Mouse (Mus musculus) cerebellum, adult 2 months (tissue): ENCODE results near the gene Mlf2. TPM values are rescaled to one million over a fixed set of nuclear protein-coding genes. Genes with fewer than 3 reads are reported as not detected.

Experiments used
- DNase-seq, 2 experiments: peaks; one replicate each; pipeline ENCODE4 v3.0.0; 2021
- H3K27ac ChIP-seq: fragments of 200-500 bp; 2 replicates; pipeline ENCODE4 v1.5.1; 2012; ENCODE audit warnings: low read length, control low read depth, inconsistent platforms; ENCODE audit not compliant: insufficient read depth
- H3K27me3 ChIP-seq: fragments of 200-500 bp; 2 replicates; pipeline ENCODE4 v1.6.1; 2012; ENCODE audit warnings: inconsistent platforms, mild to moderate bottlenecking, low read length, moderate library complexity; ENCODE audit not compliant: control insufficient read depth, insufficient read depth
- H3K4me1 ChIP-seq: fragments of 200-500 bp; 2 replicates; pipeline ENCODE4 v1.6.1; 2011; ENCODE audit warnings: low read length; ENCODE audit not compliant: control insufficient read depth, insufficient read depth
- H3K4me3 ChIP-seq: fragments of 200-500 bp; replicated peaks from 2 replicates; pipeline ENCODE3; 2011; ENCODE audit warnings: mild to moderate bottlenecking, low read depth, low read length, control low read depth; ENCODE audit not compliant: insufficient read depth
- CTCF ChIP-seq: fragments of 200-500 bp; IDR thresholded peaks from 2 replicates; pipeline ENCODE4 v1.5.1; 2011; ENCODE audit warnings: low read depth, mild to moderate bottlenecking, control low read depth, low read length, moderate library complexity, borderline replicate concordance; ENCODE audit not compliant: insufficient read depth
- POLR2A ChIP-seq: fragments of 200-500 bp; IDR thresholded peaks from 2 replicates; pipeline ENCODE4 v1.6.1; 2011; ENCODE audit warnings: low read length, control low read depth, borderline replicate concordance; ENCODE audit not compliant: insufficient read depth
- WGBS: fragments of 180-500 bp; shearing (Covaris S2); methylation state at CpG from one replicate; pipeline ENCODE4 v1.1.7; 2018; 5-methylcytosine and 5-hydroxymethylcytosine counted together
- polyA plus RNA-seq: library from polyadenylated mRNA; depleted of rRNA; stranded (reverse); fragments of >200 nt; gene quantifications from 2 replicates; pipeline ENCODE4 v1.2.3, GENCODE M21; 2012

The Mlf2 gene
- polyA plus RNA-seq, 1 experiment = 669 TPM

DNA sequence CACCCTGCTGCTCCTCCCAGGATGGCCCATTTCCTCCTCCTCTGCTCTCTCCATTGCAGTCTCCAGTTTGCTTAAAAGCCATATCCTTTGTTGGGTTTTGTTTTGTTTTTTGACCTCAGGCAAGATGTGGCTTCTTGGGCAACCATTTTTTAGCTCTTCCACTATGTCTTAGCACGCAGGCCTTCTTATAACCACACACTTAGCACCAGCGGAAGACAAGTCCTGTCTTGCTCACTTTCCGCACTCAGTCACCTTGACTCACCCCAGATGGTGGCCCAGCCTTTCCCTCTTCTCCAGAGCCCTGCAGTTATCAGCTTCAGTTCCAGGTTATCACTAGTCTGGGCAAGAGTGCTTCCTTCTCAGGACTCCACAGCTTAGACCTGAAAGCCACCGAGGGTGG lies 24.0 kb downstream of the Mlf2 start:
- WGBS = 96% methylated on average over 4 of the region's 4 CpGs
- TF ChIP-seq CTCF (no peak), POLR2A (no peak)
- no peak for DNase-seq
- Histone ChIP-seq H3K4me1 (no peaks in the 10 kb centered on the region; the same call in 1 of the 2 replicates), H3K27me3 (no peaks in the 10 kb centered on the region), H3K27ac (no peak overlapping the region), H3K4me3 (no peak overlapping the region)

DNA sequence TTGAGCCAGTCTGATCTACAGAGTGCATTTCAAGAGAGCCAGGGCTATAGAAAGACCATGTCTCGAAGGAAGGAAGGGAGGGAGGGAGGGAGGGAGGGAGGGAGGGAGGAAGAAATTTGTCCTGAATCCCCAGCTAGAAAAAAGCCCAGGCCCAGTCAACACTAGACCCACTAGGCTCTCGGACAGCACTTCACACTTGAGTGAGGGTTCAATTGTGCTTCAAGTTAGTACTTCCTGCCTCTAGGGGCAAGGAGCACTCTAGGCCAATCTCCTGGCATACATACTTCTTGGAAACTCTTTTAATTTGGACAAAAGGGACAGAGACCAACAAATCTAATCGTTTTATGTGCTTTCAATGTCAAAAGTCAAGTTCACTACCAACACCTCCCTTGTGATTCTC lies 26.9 kb downstream of the Mlf2 start:
- no peak overlapping the region for H3K4me3 ChIP-seq
- TF ChIP-seq CTCF (no peak), POLR2A (no peak)
- no peak for DNase-seq
- no peak overlapping the region for H3K27ac ChIP-seq
- no peaks in the 10 kb centered on the region; the same call in 1 of the 2 replicates for H3K4me1 ChIP-seq
- H3K27me3 ChIP-seq = no peaks in the 10 kb centered on the region
- WGBS = 78% methylated on average over 3 of the region's 3 CpGs

DNA sequence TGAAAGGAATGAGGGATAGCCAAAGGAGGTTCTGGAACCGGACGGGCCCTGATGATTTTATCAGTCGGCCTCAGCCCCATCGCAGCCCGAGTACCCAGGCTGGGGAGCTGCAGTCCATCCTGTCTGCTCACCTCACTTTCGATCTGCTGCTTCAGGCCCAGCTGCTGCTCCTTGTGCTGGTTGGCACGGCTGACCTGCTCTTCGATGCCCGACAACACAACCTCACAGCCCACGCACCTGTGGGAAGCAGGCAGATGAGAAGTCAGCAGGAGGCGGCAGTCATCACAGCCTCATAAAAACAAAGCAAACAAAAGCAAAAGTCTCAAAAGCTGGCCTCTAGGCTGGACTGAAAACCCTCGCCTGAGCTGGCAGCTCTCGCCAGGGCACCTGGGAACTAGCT lies 28.8 kb downstream of the Mlf2 start:
- DNase-seq = no peak
- no peak overlapping the region for H3K27ac ChIP-seq
- peaks cover 5% of the 10 kb centered on the region for H3K4me1 ChIP-seq
- no peaks in the 10 kb centered on the region for H3K27me3 ChIP-seq
- 71% methylated on average over 13 of the region's 13 CpGs for WGBS
- no peak for TF ChIP-seq POLR2A
- no peak for TF ChIP-seq CTCF
- no peak overlapping the region for H3K4me3 ChIP-seq

DNA sequence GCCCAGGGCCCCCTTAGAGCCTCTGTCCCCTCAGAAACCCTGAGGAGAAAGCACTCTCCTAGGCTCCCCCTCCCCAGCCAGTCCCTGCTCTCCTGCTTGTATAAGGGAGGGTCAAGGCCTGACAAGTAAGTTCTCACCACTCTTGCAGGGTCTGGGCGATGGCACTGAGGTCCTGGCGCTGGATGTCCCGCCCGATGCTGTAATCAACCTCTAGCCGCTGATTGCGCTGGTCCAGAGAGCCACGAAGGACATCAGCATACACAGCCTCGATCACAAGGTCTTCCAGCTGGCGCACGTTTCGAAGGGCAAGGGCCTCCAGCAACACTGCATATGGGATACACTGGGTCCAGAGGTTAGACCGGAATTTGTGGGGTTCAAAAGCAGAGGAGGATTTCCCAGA lies 29.8 kb downstream of the Mlf2 start:
- TF ChIP-seq CTCF (no peak), POLR2A (no peak)
- peaks cover 5% of the 10 kb centered on the region for H3K4me1 ChIP-seq
- H3K4me3 ChIP-seq = no peak overlapping the region
- DNase-seq = no peak
- H3K27me3 ChIP-seq = no peaks in the 10 kb centered on the region
- no peak overlapping the region for H3K27ac ChIP-seq
- 93% methylated on average over 12 of the region's 12 CpGs for WGBS

DNA sequence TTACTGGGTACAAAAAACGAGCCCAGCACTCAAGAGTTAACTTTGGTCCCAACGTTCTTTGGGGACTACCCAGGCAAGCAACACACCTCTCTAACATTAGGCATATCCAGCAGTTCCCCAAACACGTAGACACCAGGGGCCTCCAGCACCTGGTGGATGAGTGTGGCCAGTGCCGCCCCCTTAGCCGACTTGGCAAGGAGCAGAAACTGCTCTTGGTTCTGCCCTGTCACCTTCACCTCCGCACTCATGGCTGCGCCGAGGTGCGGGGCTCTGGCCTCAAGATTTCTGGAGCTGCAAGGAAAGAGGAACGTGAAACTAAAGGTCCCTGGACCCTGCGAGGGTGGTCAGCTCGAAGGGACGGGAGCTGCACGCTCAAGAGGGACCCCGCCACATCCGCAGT lies 33.5 kb downstream of the Mlf2 start:
- H3K4me3 ChIP-seq = peak overlapping the region; percentile 84
- no peaks in the 10 kb centered on the region for H3K27me3 ChIP-seq
- DNase-seq = no peak
- TF ChIP-seq POLR2A (no peak), CTCF (no peak)
- 29% methylated on average over 16 of the region's 16 CpGs for WGBS
- H3K4me1 ChIP-seq = peaks cover 5% of the 10 kb centered on the region
- peak overlapping the region; percentile 85; the same call in 1 of the 2 replicates for H3K27ac ChIP-seq

DNA sequence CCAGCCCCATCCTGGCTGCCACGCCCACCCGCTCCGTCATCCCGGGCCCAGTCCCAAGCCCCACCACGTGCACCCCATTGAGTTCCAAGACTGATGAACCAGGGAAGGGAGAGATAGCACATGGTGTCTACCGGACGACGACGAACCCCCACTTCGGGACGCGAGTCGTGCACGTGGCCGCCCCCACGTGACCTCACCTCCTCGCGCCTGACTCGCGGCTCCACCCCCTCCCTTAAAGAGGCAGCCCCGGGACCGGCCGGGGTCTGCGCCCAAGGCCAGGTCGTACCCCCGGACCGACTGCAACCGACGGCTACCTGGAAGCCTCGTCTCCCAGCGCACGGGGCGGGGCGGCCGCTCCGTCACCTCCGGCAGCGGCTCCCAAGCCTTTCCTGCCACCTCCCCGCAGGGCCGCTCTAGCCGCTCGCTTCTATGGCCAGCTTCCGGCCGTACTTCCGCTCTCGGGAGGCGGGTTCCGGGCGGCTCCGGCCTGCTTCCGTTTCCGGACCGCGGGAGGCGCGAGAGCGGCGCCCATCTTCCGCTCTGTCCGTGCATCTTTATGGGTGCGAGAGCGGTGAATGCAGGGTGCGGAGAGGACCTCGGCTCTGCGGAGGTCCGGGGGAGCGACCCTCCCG lies 34.0 kb downstream of the Mlf2 start, which contains the start of gene Cops7a:
Cops7a (minus strand) TSS at position 451 of the 632 bp plus-strand sequence.
- under 1% methylated on average over 68 of the region's 68 CpGs for WGBS
- H3K4me1 ChIP-seq = peaks cover 5% of the 10 kb centered on the region; the same call in 1 of the 2 replicates
- H3K27me3 ChIP-seq = no peaks in the 10 kb centered on the region
- peak within 1 kb of the TSS; percentile 85 for H3K27ac ChIP-seq
- TF ChIP-seq CTCF = no peak
- peak; percentile 90 for TF ChIP-seq POLR2A
- peak within 1 kb of the TSS; percentile 84 for H3K4me3 ChIP-seq
- DNase-seq = peak; percentile 97

DNA sequence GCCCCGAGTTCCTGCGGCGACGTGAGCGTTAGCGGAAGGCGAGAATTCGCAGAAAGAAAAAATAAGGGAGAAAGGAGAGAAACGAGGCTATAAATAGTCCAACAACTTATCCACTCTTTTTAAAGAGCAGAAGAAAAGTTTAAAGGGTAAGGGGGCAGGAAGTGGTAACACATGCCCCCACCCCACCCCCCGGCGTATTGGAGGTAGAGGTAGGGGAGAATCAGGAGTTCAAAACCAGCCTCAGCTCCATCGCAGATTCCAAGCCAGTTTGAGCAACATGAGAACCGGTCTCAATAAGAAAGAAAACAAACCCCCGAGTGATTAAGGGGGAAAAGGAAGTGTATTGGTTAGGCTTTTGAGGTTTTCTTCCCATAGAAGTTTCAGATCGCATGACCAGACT lies 34.6 kb downstream of the Mlf2 start:
- WGBS = 11% methylated on average over 15 of the region's 15 CpGs
- no peak for DNase-seq
- Histone ChIP-seq H3K4me3 (peak overlapping the region; percentile 84), H3K27ac (peak overlapping the region; percentile 84), H3K4me1 (peaks cover 5% of the 10 kb centered on the region; the same call in 1 of the 2 replicates), H3K27me3 (no peaks in the 10 kb centered on the region)
- TF ChIP-seq CTCF (no peak), POLR2A (no peak)

DNA sequence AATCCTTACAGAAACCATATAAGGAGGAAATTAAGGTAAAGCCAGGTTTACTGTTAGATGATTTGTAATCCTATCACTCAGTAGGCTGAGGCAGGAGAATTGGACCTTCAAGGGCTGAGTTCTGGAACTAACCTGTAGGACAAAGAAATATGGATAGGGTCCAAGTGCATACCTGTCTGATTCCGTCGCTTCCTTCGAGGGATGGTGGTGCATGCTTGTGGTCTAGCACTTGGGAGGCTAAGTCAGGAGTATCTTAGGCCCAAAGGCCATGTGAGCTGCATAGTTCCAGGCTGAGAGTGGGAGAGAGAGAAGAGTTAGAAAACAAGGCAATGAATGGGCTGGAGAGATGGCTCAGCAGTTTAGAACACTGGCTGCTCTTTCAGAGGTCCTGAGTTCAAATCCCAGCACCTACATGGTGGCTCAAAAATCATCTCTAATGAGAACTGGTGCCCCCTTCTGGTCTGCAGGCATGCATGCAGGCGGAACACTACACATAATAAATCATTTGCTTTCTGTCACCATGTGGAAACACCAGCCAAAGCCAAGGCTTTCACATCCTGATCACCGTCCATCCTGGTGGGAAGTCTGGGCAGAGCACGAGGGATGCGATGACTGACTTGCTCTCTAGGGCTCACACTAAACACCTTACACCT lies 35.4 kb downstream of the Mlf2 start:
- WGBS = 90% methylated on average over 7 of the region's 7 CpGs

More for the DNA sequence above, 35.4 kb downstream of the Mlf2 start:
- Histone ChIP-seq H3K27ac (no peak overlapping the region), H3K27me3 (no peaks in the 10 kb centered on the region), H3K4me1 (peaks cover 5% of the 10 kb centered on the region; the same call in 1 of the 2 replicates), H3K4me3 (no peak overlapping the region)
- DNase-seq = peak in 1 of 2 experiments; percentile 21
- TF ChIP-seq POLR2A = no peak
- TF ChIP-seq CTCF = peak; percentile 27; the same call in 1 of the 2 replicates
